Mouse (Mus musculus) mouse embryonic stem cell (cell line): ENCODE measurements around the gene Cd36.
"Not testable (repeated sequence)": the region's sequence is repeated elsewhere in the genome, so short reads cannot be mapped to it uniquely, and the experiment has no call there.

Experiments
- in situ Hi-C, 2 experiments: fragments of 300-500 bp; cut with MboI; formaldehyde crosslinking; loops; 1 replicate in 1 of 2; 3 replicates in 1 of 2; pipeline ENCODE4 v1.14.3; 2019 to 2020; ENCODE audit warnings: low sequenced_read_pairs in 2 of 2, low pct_unique_long_range_greater_than_20kb in 1 of 2, mixed read lengths in 1 of 2; ENCODE audit not compliant: unreplicated experiment in 1 of 2

The Cd36 gene

DNA sequence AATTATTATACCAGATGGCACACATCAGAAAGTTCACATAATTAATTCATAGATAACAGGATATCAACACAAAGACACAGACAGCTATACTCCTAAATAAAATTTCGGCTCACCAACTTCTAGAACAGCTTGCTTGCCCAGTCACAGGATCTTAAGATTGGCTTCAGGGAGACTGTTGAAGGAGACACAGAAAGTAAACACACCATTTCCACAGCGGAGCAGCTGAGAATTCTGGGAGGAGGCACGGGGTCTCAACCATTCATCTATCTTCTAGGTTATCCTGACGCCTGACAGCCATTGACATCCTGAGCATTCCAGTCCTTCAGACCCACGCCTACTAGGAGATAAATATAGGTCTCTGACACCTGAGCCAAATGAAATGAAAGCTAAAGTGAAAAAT is at the start of gene Cd36:
TSS of gene Cd36 (minus strand) at position 204 of the 400 bp plus-strand sequence.
- in situ Hi-C loops = no loop called here

DNA sequence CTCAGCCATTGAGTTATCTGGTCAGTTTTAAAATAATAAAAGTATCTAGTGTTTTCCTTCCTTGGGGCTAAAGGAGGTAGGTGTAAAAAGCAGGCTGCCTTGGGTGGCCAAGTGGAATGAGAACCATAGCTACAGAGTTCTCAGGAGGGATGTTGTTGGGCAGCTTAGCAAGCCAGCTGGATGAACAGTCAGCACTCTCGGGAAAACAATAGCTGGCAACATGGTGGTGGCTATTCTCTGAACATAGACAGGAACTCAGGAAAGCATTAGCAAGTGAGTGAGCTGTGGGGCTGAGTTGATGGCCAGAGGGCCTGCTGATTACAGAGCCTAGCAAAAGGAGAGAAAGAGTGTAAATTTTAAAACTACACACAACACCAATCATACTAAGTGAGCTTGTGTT is 45.9 kb upstream of the Cd36 start:
- in situ Hi-C loops = no loop called here

DNA sequence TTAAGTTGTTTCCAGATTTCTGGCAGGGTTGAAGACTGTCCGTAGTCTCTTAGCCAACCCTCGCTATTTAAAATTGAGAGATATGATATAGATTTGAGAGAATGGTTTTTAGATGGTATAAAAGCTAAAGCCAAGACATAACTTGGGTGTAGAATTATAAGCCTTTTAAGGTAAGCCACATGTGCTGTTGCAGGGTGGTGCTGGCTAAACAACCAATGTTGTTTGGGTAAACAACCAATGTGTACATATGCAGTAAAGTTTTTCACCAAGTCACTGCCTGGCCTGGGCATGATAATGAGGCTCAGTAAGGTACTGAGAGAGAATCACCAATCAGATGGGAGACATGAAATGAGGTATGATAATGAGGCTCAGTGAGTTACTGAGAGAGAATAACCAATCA is 43.0 kb upstream of the Cd36 start:
- in situ Hi-C loops = not testable (repeated sequence)

DNA sequence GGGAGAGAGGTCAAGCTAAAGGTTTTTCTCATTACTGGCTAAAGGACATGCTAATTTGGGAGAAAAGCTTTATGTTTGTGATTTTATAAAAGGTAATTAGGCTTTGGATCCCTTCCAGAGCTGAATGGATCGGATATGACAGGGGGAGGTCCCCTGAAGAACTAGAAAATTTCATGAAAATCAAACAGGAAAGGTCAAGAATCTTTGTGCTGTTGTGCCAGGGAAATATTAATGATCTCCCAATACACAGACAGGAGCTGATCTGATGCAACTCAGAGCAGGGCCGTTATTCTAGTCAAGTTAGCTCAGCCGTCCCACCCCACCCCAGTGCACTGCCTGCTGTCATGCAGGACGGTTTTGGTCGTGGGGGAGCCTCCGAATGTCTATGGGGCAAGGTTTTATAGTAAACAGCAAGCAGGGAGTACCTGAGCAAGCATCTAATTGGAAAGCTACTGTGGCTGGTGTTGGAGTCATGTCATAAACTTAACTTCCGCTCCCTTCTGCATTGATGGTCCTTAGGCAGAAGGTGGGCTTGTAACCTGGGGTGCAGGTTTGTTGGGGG is 40.5 kb upstream of the Cd36 start:
- in situ Hi-C loops = no loop called here

DNA sequence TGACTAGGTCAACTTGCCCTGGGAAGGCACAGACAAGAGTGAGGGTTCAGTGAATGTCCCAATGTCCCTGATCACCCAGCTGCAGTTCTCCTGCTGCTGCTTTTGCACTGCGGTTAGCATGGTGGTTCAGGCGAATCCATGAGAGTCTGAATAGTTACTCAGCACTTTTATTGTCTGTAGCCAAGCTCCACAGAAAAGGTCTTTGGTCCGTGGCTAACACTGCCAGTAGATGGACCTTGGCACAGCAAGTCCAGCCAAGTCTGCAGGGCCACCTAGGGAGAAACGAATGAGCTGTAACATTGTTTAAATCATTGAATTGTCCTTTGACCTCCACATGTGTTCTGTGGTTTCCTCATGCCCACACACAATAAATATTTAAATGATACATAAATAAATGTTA is 39.9 kb upstream of the Cd36 start:
- in situ Hi-C loops = no loop called here

DNA sequence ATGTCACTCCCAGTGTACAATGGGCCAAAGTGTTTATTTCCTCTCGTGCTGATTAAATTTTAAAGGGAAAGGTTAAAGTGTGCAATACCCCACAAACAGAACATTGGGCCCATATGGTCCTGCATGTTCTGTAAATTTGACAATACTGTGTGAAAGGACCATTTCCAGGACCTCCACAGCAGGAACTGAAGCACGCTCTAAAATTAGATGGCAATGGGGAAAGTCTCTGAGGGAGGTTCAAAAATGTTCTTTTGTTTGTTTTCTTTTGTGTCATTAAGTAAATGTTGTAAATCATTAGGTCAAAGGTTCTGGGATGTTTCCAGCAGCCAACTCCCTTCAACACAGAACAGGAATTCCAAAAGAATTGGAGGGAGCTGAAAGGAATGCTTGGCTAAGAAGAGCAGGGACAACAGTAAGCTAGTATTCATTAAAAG is 35.5 kb upstream of the Cd36 start:
- in situ Hi-C loops = no loop called here

DNA sequence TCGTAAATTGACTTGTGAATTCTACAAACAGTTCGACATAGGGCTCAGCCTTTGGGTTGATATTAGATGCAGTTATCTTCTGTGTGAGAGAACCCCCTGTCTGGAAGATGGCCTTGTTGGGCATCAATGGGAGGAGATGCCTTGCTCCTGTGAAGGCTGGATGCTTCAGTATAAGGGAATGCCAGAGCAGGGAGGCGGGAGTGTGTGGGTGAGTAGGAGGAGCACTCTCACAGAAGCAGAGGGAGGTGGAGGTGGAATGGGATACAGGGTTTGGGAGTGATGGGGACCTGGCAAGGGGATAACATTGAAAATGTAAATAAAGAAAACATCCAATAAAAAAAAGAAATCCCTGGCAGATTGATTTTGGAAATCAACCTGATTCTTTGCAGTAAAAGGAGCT is 35.0 kb upstream of the Cd36 start:
- in situ Hi-C loops = no loop called here

DNA sequence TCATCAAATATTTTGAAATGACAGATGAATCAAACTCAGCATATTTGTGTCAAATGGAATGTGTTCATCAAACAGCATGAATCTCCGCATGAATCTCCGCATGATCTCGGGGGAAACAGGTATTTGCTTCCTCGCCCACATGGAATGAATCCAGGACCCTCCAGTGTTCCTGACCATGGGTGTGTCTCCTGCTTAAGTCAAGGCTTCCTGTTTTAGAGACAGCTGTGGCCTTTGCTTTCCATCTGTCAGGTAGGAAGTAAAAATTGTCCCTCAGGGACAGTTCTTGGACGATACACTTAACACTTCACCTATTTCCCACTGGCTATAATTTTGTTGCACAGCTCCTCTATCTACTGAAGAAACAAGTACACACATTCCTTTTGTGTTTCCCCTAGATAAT is 30.4 kb upstream of the Cd36 start:
- in situ Hi-C loops = no loop called here

DNA sequence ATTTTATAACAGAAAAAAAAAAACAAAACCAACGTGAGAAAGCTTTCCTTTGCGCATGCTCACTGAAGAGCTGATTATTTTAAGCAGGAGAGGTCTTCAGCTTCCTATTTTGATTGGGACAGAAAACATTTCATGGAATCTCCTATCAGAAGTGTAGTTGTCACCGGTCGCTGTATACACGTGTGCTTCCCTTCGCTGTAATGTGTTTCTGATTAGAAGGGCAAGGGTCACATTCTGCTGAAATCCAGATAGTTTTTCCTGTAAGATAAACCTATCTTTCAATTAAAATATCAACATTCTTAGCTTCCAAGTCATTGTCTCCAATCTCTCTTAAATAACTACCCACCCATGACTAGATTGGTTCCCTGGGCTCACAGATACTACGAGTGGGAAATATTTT is 16.2 kb upstream of the Cd36 start:
- in situ Hi-C loops = no loop called here

DNA sequence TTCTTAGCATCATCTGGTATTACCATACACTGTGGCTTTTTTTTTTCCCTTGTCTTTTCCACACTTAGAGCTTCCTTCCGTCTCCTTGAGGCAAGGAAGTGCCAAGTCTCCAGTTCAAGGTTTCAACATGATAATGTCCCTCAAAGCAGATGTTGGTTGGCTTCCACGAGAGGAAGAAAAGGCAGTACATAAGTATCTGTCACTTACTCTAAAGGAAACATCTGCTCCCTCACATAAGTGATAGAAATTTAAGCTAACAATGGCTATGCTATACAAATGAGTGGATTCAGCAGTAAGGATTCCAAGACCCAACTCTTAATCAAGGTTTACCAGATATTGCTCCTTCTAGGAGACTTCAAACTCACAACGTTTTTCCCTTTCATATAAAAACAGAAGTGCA is 10.3 kb upstream of the Cd36 start:
- in situ Hi-C loops = no loop called here

DNA sequence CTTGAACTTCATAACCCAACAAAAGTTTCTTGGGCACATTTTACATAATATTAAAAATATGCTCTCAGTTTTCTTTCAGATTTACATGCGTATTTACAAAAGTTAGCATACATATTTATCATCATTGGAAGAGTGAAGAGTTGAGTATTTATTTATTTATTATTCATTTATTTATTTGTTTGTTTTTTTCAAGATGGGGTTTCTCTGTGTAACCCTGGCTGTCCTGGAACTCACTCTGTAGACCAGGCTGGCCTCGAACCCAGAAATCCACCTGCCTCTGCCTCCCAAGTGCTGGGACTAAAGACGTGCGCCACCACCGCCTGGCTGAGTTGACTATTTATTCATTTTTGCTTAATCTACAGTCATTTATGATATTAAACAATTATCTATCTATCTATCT is 9.0 kb upstream of the Cd36 start:
- in situ Hi-C loops = not testable (repeated sequence)

DNA sequence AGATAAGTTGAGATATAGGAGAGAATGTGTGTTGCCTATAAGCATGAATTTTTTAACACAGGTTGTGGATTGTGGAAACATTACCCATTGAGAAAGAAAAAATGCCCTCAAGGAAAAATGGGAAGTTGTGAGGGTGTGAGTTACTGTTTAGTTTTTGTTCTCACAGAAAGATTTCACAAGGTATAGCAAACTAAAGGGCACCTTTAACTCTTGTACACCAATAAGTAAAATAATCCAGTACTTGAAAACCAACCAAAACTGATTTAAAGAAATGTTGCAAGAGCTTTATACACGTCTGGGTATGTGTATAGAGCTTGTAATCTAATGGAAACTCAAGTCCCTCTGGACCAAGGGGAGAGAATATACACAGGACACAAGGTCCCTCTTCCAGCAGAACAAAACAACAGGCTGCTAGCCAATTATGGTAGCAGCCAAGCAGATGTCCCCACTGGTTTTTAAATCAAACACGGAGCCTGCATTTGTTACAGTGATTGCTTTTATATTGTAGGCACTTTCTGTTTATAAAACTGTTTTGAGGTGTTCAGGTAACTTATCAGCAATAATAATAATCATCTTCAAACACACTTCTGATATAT is 5.1 kb upstream of the Cd36 start:
- in situ Hi-C loops = no loop called here

DNA sequence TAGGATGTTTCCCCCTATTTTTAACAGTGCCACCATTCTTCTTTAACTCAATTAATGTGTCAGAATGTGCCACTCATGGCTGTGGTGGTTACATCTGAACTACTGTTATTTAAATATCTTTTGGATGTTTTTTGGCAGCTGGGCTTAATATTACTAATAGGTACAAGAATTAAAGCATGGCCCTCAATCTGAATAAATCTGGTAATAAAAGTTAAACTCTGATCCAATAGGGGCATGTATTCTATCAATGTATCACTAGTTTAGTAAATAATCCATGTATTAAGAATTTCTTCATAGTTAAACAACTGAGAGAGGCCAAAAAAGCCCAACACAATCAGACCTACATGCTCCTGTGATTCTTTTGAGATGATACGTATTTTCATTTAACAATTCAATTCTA is 690 bp upstream of the Cd36 start:
- in situ Hi-C loops = no loop called here

DNA sequence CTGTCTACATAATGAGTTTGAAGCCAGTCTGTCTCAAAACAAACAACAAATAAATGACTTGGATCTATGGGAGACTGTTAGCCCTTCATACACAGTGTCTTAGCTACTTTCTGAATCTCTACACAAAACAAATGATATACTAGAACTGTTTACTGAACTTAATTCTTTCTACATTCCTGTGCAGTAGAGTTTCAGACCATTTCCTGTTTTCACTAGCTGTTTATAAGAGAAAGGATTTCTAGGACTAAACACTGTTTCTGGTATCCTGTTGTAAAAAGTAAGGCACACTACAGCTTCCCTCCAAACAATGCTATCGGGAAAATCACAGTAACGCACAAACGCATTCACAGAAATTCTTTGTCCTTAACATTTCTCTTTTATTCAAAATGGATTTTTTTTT is 2.2 kb downstream of the Cd36 start:
- in situ Hi-C loops = no loop called here

DNA sequence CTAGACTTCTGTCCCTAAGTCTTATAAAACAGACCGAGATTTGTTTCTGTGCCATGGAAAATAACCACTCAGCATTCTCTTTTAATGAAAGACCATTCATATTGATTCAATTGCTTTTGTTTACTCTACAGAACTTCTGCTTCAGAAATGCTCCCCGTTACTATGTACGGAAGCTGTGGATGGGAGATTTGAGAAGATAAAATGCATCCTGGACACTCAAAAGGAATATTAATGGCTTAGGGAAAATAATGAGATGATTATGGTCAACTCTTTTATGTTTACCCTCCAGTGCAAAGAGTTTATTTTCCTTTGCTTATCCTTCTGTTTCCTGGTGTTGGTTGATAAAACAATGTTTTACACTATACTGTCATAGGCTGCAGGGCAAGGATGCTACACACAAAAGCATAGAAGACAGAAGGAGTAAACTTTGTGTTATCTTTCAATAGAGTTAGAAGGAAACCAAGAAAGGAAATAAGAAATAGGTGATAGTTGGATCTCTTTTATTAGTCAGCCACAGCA is 5.2 kb downstream of the Cd36 start:
- in situ Hi-C loops = no loop called here

DNA sequence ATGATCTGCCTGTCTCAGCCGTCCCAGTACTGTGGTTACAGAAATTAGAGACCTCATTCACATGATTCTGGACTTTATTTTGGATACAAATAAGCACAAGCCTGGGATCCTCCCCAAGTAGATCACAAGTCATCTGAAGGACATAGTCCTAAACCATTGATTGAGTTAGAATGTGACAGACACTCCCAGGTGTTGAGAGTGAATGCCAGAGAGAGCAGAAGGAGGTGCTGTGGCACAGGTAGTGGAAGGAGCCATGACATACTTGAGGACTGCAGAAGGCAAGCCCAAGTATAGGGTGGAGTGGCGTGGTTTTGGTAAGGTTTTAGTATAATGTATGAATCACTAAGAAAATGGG is 7.1 kb downstream of the Cd36 start:
- in situ Hi-C loops = no loop called here

DNA sequence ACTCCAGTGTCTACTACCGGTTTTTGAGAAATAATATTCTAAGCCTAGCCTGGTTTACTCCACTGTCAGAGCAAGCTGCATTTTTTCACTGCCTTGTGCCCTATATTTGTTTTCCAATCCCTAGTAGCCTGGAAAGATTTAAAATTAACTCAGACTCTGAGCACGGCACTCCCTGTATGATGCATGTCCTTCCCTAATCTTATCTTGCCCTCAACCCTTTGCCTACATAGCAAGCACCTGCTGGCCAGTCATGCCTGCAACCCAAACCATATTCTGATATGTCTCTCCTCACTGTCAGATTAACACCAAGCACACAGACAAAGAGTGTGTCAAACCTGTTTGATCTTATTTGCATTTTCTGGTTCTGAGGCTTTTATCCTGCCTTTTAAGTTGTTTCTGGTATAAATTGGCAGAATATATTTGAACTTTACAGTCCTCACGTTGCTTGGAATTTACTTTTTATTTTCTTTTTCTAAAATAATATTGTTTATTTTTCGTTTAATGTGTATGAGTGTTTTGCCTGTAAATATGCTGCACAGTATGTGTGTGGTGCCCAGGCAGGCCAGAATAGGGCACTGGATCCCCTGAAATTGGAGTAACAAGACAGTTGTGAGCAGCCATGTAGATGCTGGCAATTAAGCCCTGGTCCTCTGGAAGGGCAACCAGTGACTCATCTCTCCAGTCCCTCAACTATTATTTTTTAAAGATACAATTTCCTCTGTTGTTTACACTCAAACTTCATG is 7.6 kb downstream of the Cd36 start:
- in situ Hi-C loops = no loop called here

DNA sequence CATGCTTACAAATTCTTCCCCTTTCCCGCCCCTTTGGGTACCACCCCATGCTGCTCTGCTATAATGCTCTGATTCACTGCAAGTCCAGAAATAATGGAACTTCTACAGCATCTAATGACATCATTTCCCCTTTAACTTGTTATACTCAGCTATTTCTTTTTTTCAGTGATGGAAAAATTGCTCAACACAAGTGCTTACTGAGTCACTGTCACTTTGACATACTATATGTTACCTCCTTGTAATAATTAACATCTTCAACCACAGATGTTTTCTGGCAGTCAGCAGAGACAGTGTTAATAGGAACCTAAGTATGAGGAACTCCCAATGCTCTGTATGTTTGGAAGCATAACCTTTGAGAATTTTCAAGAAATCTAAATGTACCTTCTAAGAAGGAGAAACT is 8.7 kb downstream of the Cd36 start:
- in situ Hi-C loops = no loop called here

DNA sequence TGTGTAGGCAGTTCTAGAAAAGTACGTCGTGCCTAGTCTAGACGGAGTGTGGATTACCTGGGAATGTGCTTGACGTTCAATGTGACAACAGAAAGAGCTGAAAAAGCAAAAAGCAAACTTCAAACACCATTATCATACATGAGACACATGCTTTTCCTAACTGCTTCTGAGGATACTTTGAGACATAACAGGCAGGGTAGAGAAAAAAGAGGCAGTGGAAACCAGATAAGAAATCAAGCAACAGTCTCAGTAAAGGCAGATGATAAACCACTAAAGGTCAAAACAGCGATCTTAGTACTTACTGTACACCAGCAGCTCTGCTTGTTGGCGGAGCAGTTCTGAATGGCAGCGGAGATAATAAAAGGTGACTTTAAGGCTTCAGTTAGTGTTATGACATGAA is 11.6 kb downstream of the Cd36 start:
- in situ Hi-C loops = no loop called here

DNA sequence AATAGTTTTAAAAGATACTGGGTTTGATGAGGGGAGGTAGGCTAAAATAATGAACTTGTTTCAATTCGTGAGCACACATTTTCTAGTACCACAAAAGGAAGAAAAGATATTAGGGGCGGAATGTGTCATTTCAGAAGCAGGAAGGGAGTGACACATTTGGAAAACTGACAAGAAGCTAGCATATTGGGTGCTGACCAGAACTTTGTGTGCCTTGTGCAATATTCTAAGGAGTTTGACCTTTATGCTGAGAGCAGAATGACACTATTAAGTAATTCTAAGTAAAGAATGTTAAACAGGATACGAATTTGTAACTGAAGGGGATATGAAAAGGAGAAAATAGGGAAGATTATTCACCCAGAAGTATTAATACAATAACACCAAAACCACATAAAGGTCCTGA is 12.0 kb downstream of the Cd36 start:
- in situ Hi-C loops = no loop called here
